Mouse (Mus musculus) ES-Bruce4 (cell line): ENCODE data around the gene Neurl1b.

Source experiments
- CTCF ChIP-seq: IDR thresholded peaks from one replicate; pipeline ENCODE4 v1.8.1; 2011; ENCODE audit warnings: low read depth, low read length
- EP300 ChIP-seq: IDR thresholded peaks from 2 replicates; pipeline ENCODE4 v1.6.1; 2011; ENCODE audit warnings: low read depth, low read length; ENCODE audit not compliant: insufficient read depth
- POLR2A ChIP-seq: IDR thresholded peaks from one replicate; pipeline ENCODE4 v1.8.1; 2011; ENCODE audit warnings: low read length; ENCODE audit not compliant: insufficient read depth

DNA sequence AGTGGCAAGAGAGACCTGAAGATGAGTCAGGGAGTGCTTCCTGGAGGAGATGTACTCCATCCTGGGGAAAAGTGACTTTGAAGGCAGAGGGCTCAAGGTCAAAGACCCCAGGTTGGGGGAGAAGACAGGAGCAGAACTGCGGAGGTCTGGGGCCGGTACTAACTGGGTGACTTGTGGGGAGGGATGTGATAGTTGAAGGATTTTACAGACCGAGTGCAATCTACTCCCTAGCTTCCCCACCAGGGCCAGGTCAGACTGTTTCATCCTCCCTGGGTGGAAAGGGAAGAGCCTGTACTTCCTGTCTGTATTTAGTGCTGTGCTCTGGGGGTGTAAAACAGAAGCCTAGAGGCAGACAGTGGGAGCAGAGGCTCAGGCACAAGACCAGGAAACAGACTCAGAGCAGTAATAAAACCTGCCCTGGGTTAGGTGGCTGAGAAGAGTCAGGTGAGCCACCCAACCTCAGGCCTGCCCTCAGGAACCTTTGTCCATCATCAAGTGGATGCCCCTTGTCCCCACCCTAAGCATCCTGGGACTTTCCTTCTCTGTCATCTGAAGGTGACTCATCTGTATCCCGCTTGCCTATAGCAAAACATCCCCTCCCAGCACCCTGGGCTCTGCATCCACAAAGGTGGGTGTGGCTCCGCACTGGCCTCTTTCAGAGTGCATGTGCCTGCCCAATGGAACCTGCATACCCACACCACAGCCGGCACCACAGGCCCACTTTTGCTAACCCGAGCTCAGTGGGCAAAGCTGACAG is 6.0 kb downstream of the Neurl1b start:
- no peak for TF ChIP-seq CTCF
- TF ChIP-seq POLR2A = no peak
- TF ChIP-seq EP300 = no peak
